ENCODE assay signal across 9 mouse cellular contexts in the genomic region with DNA sequence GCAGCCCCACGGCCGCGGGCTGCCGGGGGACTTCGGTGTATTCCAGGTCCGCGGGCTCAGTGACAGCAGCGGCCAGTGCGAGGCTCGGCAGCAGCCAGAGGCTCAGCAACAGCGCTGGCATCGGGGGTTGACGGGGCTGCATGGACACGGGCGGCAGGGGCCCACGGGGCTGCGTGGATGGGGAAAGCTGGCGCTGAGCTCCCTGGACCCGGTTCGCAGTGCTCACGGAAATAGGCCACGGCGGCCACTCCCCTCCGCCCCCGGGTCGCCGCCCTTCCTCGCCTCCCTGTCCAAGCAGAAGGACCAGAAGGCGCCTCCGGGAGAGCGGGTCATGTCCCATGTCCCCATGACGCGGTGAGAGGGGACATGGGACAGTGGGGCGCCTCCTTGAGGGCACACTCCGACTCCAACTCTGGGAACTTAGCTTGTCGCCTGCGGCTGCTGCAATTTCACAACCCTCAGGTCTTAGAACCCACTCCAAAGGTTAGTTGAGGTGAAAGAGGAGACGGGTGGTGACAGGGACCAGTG. TPM values are rescaled to one million over a fixed set of nuclear protein-coding genes. Genes with fewer than 3 reads are reported as not detected.
A peak's percentile ranks its signal among the peaks of the same experiment; 100 is the strongest.
DNase-seq lines count a peak whose midpoint lies in the region; ATAC-seq lines count a peak whose summit lies in the region.
"Had no signal": no experiment of that assay in that cellular context is flagged by ENCODE, and none has a peak within 500 bp of the region (broad histone marks: within the 10 kb centered on the region; RNA-seq: fewer than 3 reads in every experiment).

A gene (minus strand): TSS at position 250 of the 528 bp plus-strand sequence.

- peak within 1 kb of the TSS; percentile 100 for H3K4me2 ChIP-seq in forebrain, embryonic 13.5 days
- peak within 1 kb of the TSS; percentile 100 for H3K4me2 ChIP-seq in hindbrain, embryonic 12.5 days (replicated peaks)
- peak within 1 kb of the TSS; percentile 76 for H3K4me2 ChIP-seq in liver, embryonic 13.5 days
- peak within 1 kb of the TSS; percentile 100 for H3K4me2 ChIP-seq in neural tube, embryonic 11.5 days (ENCODE audit: low read depth)

- no peaks in the 10 kb centered on the region for H3K9me3 ChIP-seq in forebrain, embryonic 13.5 days (replicated peaks)
- H3K9me3 ChIP-seq in hindbrain, embryonic 12.5 days (replicated peaks): no peaks in the 10 kb centered on the region
- no peaks in the 10 kb centered on the region for H3K9me3 ChIP-seq in liver, embryonic 13.5 days (replicated peaks)
- no peaks in the 10 kb centered on the region for H3K9me3 ChIP-seq in neural tube, embryonic 11.5 days (ENCODE audit: control insufficient read depth, low read length)

- no peak within 1 kb of the TSS for H3K27ac ChIP-seq in forebrain, embryonic 13.5 days
- no peak within 1 kb of the TSS for H3K27ac ChIP-seq in hindbrain, embryonic 12.5 days
- no peak within 1 kb of the TSS for H3K27ac ChIP-seq in liver, embryonic 13.5 days
- H3K27ac ChIP-seq in neural tube, embryonic 11.5 days (ENCODE audit: low read depth, low read length): no peak within 1 kb of the TSS

- intact Hi-C loops in heart, postnatal 25 days (cut with DNase I): no loop called here

- ATAC-seq in forebrain, embryonic 13.5 days: peak; percentile 65
- peak; percentile 63 for ATAC-seq in hindbrain, embryonic 12.5 days (ENCODE audit: low FRiP score)
- ATAC-seq in liver, embryonic 13.5 days (ENCODE audit: low read depth): 0 out of 2 replicates have a peak, but pooled peaks have one; percentile 31
- peak; percentile 58 for ATAC-seq in neural tube, embryonic 11.5 days (ENCODE audit: insufficient read depth, low FRiP score, low TSS enrichment)
- ATAC-seq: Patski had no signal

- peak within 1 kb of the TSS; percentile 54 for H3K4me3 ChIP-seq in forebrain, embryonic 13.5 days
- H3K4me3 ChIP-seq in hindbrain, embryonic 12.5 days: peak within 1 kb of the TSS; percentile 59
- H3K4me3 ChIP-seq in liver, embryonic 13.5 days (replicated peaks): peak within 1 kb of the TSS; percentile 52
- peak within 1 kb of the TSS; percentile 58 for H3K4me3 ChIP-seq in neural tube, embryonic 11.5 days (ENCODE audit: low read depth, low read length)

- H3K4me1 ChIP-seq in forebrain, embryonic 13.5 days: peaks cover 10% of the 10 kb centered on the region
- H3K4me1 ChIP-seq in hindbrain, embryonic 12.5 days: peaks cover 10% of the 10 kb centered on the region
- H3K4me1 ChIP-seq in liver, embryonic 13.5 days (replicated peaks): peaks cover 3% of the 10 kb centered on the region; the same call in 1 of the 2 replicates
- no peaks in the 10 kb centered on the region; the same call in 1 of the 2 replicates for H3K4me1 ChIP-seq in neural tube, embryonic 11.5 days (ENCODE audit: control insufficient read depth, insufficient read depth, low read length)

- WGBS in forebrain, embryonic 13.5 days: 2% methylated on average over 38 of the region's 38 CpGs
- WGBS in hindbrain, embryonic 12.5 days: 3% methylated on average over 38 of the region's 38 CpGs
- WGBS in liver, embryonic 13.5 days (ENCODE audit: insufficient replicate concordance): 3% methylated on average over 38 of the region's 38 CpGs
- 2% methylated on average over 38 of the region's 38 CpGs for WGBS in neural tube, embryonic 11.5 days

- no peaks in the 10 kb centered on the region for H3K36me3 ChIP-seq in forebrain, embryonic 13.5 days (ENCODE audit: poor library complexity, severe bottlenecking)
- no peaks in the 10 kb centered on the region for H3K36me3 ChIP-seq in hindbrain, embryonic 12.5 days
- H3K36me3 ChIP-seq in liver, embryonic 13.5 days: no peaks in the 10 kb centered on the region
- H3K36me3 ChIP-seq in neural tube, embryonic 11.5 days (ENCODE audit: control insufficient read depth, insufficient read depth, low read length): no peaks in the 10 kb centered on the region

- peak; percentile 92 for DNase-seq in heart, adult 11 months
- DNase-seq in heart, postnatal 25 days (ENCODE audit: low spot score): no peak
- DNase-seq in adrenal gland, postnatal 10 days: peak; percentile 39
- no peak for DNase-seq in liver, embryonic 13.5 days
- DNase-seq in neural tube, embryonic 11.5 days (ENCODE audit: low spot score): peak; percentile 58
- no peak for DNase-seq in layer of hippocampus, postnatal 25 days (ENCODE audit: extremely low spot score in 1 of 2, low spot score in 1 of 2)

- H3K27me3 ChIP-seq in forebrain, embryonic 13.5 days: peaks cover 48% of the 10 kb centered on the region
- peaks cover 50% of the 10 kb centered on the region for H3K27me3 ChIP-seq in hindbrain, embryonic 12.5 days
- H3K27me3 ChIP-seq in liver, embryonic 13.5 days: peaks cover 45% of the 10 kb centered on the region
- no peaks in the 10 kb centered on the region for H3K27me3 ChIP-seq in neural tube, embryonic 11.5 days (ENCODE audit: control insufficient read depth, insufficient read depth, low read length)

- H3K9ac ChIP-seq in forebrain, embryonic 13.5 days: peak within 1 kb of the TSS; percentile 72
- H3K9ac ChIP-seq in hindbrain, embryonic 12.5 days: peak within 1 kb of the TSS; percentile 67
- H3K9ac ChIP-seq in liver, embryonic 13.5 days: peak within 1 kb of the TSS; percentile 49; the same call in 1 of the 2 replicates
- H3K9ac ChIP-seq in neural tube, embryonic 11.5 days (ENCODE audit: low read length): peak within 1 kb of the TSS; percentile 75

RNA-seq across cellular contexts. Expression of the gene that starts here (rescaled TPM):
- under 1 TPM; 0.53 to 0.62 TPM for total RNA-seq in heart, postnatal 25 days (2021)
- 1 to 10 TPM; 1.7 to 1.8 TPM for total RNA-seq in adrenal gland, postnatal 10 days (2021)
- polyA plus RNA-seq in forebrain, embryonic 13.5 days (2015; fragmentation: Nextera tagmentation; extraction: Ambion mirVana): 0.53 and 0.74 TPM in 2 replicates
- polyA plus RNA-seq in hindbrain, embryonic 12.5 days (2016; fragmentation: Nextera tagmentation; extraction: Ambion mirVana): 1.3 and 1.6 TPM in 2 replicates
- polyA plus RNA-seq in liver, embryonic 13.5 days (2015; fragmentation: Nextera tagmentation; extraction: Ambion mirVana): 2.0 TPM in 2 replicates
- 0.84 and 1.0 TPM in 2 replicates for polyA plus RNA-seq in neural tube, embryonic 11.5 days (2014; fragmentation: Nextera tagmentation; extraction: Ambion mirVana)
- total RNA-seq in layer of hippocampus, postnatal 25 days (2021): 1 to 10 TPM; 1.2 to 1.7 TPM
- polyA plus RNA-seq: Patski had no signal

Comparison
In these comparisons a context has a peak if more than half of its experiments do, and no peak if none do; other contexts are left out.
1. DNase-seq: peak in heart, adult 11 months (single experiment), adrenal gland, postnatal 10 days (single experiment) and neural tube, embryonic 11.5 days (single experiment); none in heart, postnatal 25 days (single experiment), liver, embryonic 13.5 days (single experiment) and layer of hippocampus, postnatal 25 days (0 of 2).
2. Peak in ATAC-seq, H3K4me3 ChIP-seq, H3K9ac ChIP-seq and H3K4me2 ChIP-seq in forebrain, embryonic 13.5 days; RNA of the gene not detected or under 1 TPM.
3. Peak in every context shown above with its lines, with median percentiles within 50 percentile points of each other: ATAC-seq, H3K4me2 ChIP-seq, H3K4me3 ChIP-seq and H3K9ac ChIP-seq.